Mouse (Mus musculus) retina, embryonic 14.5 days (tissue): ENCODE measurements at regions not wholly inside any gene's neighbourhood (a gene's known extent, or its start where the extent isn't known, plus 50 kb on each side); places are given as distances from the start of the nearest gene placed in this dataset.
A peak's percentile ranks its signal among the peaks of the same experiment; 100 is the strongest.

Experiments
- DNase-seq: peaks from one replicate; pipeline ENCODE4 v3.0.0-alpha.2; 2015; ENCODE audit warnings: low spot score

DNA sequence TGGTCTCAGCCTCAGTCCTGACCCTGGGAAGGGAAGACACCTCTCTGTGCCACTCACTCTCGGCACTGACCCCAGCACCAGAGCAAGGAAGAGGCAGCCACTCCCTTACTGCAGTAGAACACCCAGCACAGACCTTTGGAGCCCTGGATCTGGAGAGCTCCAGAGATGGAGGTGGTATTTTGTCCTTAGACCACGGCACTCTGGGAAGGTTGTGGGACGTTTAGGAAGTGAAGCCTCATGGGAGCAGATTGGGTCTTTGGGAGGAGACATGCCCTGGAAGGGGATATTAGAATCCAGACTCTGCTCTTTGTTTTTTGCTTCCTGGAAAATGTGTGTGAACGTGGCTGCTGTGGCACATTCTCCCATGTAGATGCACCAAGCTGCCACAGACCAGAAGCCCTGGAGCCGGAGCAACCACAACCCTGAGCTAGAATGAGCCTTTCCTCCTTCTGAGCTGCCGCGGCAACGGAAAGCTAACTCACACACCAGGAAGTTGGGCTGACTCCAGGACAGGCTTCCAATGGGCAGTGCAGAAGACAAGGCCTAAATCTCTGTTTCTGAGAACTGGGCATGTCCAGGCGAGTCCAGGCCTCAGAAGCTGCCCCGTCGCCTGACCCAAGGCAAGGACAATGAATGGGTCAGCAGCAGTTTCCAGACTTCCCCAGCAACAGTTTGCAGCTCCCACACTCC is 356.9 kb upstream of the Kcnab2 start:
- peak; percentile 2 for DNase-seq

DNA sequence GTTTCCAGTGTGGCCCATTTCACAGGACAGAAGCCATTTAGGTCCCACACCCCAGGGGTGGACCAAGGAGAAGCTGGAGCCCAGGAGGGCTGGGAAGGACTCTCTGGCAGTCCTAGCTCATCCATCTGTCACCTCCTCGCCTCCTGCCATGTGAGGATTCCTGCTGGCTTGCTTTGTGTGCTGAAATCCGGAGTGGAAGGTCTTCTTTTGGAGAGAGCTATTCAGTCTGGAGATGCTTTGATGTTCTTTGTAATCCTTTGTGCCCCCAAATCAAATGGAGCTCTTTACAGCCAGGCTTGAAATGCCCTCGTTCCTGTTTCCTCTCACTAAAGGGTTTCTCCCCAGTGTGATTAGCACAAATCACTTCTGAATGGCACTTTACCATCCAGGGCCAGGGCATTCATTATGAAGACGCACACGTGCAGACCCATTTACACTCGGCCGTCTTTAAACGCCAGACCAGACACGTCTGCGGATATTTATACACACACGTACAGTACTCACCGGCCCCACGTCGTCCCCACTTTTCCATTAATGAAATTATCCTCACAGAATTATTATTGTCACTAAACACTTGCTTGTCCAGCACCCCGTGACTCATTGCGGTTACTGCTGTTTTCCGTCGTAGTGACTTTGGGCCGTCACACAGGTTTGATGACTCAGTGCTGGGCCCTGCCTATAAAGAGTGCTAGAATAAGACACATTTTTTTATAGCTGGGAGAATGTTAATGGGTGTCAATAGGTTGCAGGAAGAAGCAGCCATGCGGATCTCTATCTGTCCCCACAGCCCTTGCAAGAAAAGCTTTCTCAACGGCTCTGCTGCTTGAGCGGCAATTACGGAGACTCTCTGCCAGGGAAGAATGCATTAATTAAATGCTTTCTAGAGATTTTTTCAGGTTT is 356.0 kb upstream of the Kcnab2 start:
- DNase-seq, result peak; percentile 23

DNA sequence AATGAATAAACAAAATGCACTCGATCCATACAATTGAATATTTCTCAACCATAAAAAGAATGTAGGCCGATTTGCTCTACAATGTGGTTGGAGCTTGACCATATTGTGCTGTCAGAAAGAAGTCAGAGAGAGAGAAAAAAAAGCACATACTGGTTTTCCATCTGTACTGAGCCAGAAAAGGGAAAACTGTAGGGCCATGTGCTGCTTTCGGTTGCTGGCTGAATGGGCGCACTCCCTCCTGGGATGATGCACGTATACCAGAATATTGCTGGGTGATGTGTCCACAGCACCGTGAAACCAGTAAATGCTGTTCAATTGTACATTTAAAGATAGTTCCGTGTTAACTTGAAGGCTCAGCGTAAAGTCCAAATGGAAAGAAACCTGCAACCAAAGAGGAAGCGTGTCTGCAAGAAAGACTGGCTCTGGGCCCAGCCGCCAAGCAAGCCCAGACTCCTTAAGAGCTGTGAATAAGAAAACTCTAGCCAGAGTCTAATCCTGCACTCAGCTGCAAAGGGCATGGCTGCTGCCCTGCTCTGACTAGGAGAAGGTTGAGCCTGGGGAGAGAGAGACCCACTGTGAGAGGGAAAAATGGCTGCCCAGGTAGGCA is 355.2 kb upstream of the Kcnab2 start:
- DNase-seq, result no peak

DNA sequence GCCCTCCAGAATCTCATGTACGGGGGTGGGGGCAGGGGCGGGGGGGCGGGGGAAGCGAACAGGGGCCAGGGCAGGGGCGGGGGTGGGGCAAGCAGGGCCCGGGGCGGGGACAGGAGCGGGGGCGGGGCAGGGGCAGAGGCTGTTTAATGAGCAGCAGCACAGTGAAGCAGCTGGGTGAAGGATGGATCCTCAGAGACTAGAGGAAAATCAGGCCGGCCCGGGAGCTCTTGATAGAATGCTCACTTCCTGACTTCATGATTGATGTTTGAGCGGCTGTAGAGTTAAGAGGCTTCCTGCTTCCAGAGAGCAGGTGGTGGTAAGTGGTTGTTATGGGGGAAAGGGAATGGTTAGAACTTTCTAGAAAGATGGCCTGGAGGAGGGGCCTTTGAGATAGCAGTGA is 347.5 kb upstream of the Kcnab2 start:
- DNase-seq, result no peak

DNA sequence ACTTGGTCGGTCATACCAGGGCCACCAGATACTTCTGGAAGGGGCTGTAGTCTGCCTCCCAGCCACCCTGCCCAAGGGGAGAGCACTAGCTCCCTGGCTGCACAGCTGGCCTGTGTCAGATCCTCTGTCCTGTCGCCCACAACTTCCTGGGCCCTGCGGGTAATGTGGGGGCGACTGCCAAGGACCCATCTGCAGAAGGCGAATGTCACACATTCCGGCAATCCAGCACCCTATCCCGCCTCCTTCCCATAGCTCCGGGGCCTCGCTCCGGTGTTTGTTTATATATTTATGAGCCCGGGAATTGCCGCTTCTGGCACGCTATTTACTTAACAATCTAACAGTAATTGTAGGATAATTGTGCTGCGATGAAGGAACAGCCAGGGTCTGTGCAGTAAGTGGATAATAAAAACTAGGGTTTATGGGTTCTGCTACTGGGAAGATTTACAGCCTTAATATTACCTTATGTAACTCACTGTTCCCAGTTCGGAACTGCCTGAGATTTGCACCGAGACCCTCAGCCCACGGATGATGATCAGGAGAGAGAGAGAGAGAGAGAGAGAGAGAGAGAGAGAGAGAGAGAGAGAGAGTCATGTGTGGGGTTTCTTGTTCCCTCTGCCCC is 338.6 kb upstream of the Kcnab2 start:
- no peak for DNase-seq

DNA sequence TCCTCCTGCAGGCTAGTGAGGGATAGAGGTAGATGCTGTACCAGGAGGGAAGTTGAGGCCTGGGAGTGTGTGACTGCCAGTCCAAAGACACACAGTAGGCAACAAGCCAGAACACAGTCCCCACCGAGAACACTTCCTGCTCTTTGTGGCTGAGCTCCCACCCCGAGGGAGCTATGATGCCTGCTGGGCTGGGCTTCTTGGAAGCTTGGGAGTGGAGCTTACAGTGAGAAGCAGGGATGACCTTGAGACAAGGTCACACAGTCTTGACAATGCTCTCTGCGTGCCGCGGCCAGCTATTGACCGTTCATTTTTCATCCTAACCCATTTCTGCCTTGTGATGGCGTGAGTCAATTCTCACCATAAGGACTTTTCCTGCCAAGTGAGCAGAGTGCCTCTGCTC is 328.9 kb upstream of the Kcnab2 start:
- DNase-seq, result no peak

DNA sequence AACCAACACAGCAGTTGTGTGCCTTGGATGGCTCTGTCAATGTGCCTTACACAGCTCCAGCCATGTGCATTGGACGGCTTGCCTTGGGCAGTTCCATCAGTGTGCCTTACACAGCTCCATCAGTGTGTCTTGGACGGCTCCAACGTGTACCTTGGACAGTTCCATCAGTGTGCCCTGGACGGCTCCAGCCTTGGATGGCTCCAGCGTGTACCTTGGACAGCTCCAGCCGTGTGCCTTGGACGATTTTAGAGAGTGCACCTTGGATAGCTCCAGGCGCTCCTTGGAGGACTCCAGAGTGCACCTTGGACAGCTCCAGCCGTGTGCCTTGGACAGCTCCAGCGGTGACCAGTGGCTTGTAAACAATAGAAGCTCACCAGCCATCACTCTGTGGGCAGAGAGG is 321.7 kb upstream of the Kcnab2 start:
- DNase-seq, result peak; percentile 79

DNA sequence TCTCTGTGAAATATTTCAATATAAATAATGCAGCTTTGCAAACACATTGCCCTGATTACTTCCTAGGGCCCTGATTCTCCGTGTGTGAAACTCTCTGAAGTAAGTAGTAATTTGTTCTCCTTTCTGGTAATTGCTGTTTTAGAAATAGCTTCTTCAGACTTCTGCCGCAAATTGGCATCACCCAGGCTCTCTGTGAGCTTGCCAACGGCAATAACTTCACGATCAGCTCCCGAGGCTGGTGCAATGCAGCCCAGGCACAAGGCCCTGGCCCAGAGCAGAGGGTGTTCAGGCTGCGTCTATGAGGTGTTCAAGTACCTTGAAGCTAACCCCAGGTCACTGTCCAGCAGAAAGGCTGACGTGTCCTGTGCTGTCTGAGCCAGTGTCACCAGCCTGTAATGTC is 310.8 kb upstream of the Kcnab2 start:
- DNase-seq, result no peak

DNA sequence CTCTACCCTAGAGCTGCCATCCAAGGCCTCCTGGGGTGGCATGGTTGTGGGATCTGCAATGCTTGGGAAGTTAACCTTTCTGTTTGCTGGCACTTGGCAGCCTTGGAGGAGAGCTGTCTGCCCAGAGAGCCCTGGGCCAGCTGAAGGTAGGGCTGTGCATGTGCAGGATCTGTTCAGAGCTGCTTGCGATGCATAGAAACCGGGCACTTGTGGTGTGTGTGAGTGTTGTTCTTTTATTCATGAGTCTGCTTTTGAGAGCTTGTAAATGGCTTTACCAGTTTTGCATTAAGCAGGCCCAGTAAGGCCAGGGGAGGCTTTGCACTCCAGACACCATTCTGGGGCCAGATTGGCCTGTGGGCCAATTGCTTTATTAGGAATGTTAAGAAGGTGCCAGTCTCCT is 307.3 kb upstream of the Kcnab2 start:
- no peak for DNase-seq

DNA sequence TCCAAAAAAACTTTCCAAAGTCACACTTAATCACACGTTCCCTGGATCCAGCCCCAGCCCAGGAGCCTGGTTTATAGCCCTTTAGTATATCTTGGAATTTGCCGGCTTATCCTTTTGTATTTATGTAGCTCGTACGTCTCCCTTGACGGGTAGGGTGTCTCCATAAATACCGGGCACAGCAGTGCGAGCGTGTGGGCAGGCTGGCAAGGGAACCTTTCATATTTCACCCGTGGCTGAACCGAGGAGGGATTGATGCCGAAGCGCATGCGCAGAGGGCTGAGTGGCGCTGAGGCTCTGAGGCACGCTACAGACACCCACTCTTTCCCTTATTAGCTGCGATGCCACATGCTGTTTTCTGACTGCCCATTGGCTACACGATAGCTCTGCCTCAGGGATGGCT is 301.9 kb upstream of the Kcnab2 start:
- no peak for DNase-seq

DNA sequence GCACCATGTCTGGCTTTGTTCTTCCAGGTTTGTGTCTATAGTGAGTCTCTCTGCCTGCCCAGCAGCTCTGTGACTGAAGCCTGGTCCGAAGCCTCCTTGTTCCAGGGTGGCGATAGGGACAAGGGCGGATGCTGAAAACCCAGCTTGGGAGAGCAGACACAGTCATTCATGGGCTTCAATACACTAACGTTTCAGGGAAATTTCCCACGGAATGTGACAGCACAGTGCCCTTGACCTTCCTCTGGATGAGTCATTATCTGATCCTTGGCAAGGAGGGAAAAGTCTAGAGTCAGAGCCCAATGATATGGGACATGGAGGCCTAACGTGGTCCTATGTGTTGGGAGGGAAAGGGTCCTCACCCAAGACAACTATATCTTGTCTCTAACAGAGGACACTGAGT is 298.1 kb upstream of the Kcnab2 start:
- DNase-seq, result no peak

DNA sequence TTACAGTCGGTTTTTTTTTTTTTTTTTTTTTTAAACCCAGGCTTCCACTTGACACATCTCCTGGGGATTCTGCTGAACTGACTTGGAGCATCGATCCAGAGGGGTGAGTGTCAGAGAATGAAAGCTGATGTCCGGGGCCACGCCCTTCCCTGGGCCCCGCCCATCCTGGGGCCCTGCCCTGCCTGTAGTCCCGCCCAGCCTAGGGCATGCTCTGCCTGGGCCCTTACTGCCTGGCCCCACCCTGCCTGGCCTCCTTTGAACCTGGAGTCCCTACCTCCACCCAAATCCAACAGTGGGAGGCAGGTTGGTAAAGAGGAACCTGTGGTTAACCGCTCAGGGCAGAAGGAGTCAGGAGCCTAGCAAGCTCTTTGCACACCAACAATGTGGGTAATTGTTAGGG is 293.7 kb upstream of the Kcnab2 start:
- no peak for DNase-seq

DNA sequence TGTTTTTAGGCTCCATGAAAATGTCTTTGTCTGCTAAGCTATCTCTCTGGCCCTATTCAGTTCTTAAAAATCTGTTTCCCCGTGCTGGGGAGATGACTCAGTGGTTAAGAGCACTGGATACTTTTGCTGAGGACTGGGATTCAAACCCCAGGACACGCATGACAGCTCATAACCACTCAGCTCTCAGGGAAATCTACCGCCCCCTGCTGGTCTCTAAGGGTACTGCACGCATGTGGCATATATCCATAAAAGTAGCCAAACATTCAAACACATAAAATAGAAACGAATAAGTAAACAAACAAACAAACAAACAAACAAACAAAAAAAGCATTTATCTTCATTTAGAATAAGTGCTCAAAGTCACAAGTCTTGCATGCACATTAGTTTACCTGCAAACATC is 289.7 kb upstream of the Kcnab2 start:
- no peak for DNase-seq

DNA sequence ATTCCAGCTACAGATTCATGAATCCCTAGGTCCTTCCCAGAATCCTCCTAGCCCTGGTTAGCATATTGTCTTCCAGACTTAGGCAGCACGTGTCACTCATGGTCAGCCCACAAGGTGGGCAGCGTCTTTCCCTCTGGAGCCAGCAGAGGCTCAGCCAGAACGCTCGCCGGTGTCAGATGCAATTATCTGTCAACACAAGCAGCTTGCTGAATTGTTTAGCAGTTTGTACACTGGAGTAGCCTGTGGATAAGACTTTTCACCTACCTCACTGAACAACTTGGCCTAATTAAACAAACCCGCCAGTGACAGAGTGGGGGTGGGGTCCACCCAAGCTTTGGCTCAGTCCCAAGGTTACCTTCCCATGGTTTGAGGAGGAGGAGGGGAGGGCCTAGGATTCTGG is 285.4 kb upstream of the Kcnab2 start:
- peak; percentile 51 for DNase-seq

DNA sequence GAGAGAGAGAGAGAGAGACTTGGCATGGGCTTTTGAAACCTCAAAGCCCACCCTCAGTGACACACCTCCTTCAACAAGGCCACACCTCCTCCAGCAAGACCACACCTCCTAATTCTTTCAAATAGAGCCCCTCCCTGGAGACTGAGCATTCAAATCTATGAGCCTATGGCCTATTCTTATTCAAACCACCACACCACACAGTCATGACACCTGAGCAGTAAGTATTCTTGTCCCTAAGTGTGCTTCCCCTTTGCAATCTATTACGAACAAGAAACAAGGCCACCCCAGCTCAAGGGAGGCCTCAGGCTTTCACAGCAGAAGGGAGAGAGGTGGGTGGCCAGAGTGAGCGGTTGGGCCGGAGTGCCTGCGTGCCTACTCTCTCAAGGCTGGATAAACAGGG is 284.9 kb upstream of the Kcnab2 start:
- no peak for DNase-seq

DNA sequence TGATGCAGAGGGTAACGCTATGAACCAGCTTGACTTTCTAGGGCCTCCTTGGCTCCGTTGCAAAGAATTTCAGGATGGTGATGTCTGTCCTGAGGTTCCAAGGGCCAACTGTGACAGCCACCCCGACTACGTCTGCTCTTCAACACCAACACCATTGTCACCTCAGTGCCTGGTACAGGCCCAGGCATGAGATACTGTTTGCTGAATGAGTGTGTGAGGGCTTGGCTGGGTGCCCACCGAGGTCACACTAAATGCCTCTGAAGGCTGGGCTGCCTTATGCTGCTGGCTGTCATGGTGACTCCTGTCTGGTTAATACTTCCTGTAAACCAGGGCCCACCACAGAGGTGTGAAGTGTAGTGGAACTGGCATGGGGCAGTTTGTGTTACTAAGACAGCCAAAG is 279.5 kb upstream of the Kcnab2 start:
- no peak for DNase-seq

DNA sequence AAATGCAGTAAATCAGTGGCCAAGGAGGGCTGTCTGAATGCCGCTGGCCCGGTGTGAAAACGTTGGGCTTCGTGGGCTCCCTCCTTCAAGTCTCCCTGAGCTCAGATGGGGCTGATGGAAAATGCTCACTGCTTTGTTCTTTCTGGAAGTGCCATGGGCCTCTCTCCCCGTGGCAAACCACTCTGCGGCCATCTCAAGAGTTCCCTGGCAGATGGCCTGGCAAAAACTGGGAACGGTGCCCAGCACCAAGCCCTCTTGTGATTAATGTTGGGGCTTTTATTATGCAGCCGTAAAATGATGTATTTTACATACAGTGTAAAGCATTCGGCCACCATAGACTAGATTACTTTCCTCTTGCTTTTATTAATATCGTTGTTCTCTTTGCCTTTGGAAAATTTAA is 278.9 kb upstream of the Kcnab2 start:
- no peak for DNase-seq

DNA sequence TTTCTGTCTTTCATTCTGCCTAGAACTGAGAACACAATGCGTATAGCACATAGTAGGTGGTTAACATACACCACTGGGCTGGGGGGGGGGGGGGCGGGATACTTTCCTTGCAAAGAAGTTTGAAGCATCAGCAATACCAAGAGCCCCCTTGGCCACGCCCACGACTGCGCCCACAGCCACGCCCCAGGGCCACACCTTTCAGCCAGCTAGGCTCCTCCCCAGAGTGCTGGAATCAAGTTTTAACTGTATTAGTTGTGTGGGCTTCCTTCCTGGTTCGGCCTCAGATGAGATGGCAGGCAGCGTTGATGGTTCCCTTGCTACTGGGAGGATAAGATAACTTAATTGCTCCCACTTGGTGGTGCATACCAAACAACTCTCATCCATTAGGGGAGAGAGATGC is 278.1 kb upstream of the Kcnab2 start:
- DNase-seq, result no peak

DNA sequence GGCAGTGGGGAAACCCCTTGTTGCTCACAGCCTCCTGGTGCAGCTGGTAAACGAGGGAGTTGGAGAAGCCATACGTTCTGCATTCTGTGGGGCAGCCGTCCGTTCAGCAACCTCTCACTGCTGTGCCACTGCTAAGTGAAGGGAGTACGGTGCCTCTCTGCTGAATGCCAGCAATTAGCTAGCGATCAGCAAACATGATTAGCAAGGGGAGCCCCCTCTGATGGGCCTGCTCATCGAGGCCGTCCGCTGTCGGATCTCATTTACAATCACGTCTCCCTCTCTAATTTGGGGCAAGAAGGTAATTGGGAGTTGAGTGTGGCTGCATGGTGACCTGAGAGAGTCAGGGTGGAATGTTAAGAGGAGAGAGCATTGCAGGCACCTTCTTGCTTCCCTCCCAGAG is 266.7 kb upstream of the Kcnab2 start:
- DNase-seq, result peak; percentile 60

DNA sequence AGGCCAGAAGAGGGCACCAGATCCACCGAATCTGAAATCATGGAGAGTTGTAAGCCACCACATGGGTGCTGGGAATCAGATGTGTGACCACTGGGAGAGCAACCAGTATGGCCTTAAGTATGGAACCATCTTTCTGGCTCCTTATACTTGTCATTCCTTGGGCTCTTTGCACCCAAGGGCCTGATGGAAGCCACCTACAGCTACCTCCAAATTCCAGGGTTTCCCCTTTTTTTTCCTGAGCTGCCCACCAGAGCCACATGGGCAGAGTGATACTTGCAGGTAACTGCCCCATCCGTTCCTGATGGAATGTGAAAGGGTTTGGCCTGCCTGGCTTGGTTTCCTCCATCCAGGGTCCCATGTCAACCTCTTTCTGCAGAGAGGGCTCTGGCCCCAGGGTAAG is 255.3 kb upstream of the Kcnab2 start:
- DNase-seq, result no peak

DNA sequence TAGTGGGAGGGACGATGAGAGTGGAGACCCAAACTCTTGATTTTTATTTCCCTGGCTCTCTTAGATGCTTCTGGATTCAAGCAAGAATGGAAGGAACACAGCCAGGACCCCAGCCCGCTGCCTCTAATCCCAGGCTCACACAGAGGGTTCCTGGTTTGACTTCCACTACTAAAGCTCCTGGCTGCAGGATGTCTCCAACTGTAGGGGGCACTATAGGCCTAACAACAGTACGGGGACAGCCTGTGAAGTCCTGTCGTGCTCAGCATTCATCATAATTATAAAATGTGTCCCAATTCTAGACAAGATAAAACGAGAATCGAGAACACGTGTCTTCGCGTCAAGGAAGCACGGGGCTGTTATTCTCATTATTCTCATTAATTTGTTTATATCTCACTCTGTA is 254.3 kb upstream of the Kcnab2 start:
- DNase-seq, result peak; percentile 55

DNA sequence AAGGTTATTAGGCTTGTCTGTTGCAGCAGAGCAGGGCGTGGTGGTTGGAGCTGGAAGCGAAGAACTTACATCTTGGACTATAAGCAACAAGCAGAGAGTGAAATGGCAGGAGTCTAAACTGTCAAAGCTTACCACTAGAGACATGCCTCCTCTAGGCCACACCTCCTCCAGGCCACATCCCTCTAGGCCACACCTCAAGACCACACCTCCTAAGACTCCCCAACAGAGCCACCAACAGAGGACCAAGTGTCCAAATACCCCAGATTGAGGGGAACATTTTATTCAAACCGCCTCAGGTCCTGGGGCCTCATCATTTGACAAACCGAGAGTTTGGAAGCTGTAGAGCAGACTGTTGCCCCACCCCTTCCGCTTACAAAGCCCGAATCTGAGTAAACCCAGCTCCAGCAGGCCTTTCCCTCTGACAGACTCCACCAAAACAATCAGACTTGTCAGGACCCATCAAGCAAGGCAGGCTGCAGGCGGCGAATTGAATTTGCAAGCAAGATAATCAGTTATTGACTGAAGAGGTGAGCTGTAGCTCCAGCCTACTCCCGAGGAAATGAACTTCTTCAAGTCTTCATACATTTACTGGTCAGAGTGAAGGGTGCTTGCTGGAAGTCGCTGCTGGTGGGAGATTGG is 253.5 kb upstream of the Kcnab2 start:
- no peak for DNase-seq
